Mouse (Mus musculus): ENCODE data around the gene Ccl9.

DNA sequence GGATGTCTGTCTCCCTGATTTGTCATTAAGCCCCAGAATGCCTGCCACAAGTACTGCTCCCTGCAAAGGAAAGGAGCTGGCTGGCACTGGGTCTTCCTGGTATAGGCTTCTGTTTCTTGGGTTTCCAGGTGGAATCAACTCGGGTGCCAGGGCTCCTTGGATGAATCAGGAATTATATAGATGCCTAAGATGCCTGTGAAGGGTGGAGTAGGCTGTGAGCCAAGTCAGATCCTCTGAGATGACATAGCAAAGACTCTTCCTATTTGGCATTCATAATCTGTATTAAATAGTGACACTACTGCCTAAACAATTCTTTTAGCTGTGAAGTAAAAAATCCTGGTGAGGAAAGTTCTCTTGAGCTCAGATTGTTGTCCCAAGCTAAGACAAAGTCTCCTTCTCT is 28.0 kb upstream of the Ccl9 start:
- TF ChIP-seq CTCF (conservative IDR thresholded peaks at IDR 0.05 in 1 of 2, IDR thresholded peaks at IDR 0.05 in 1 of 2; ENCODE audit: low read depth in 2 of 2, low read length in 2 of 2) (no peak), KAT2A (IDR thresholded peaks at IDR 0.05; ENCODE audit: insufficient replicate concordance, low read length) (no peak), POLR2A (IDR thresholded peaks at IDR 0.05; ENCODE audit: low read depth, low read length) (no peak), USF2 (conservative IDR thresholded peaks at IDR 0.05; ENCODE audit: low read depth, low read length) (no peak), CHD1 (IDR thresholded peaks at IDR 0.05; ENCODE audit: low read depth, low read length) (no peak), JUN (IDR thresholded peaks at IDR 0.05; ENCODE audit: insufficient read depth, low read depth, low read length) (no peak), TCF12 (IDR thresholded peaks at IDR 0.05; ENCODE audit: low read depth, low read length) (no peak), ZNF384 (IDR thresholded peaks at IDR 0.05; ENCODE audit: low read depth, low read length) (no peak), SIN3A (IDR thresholded peaks at IDR 0.05; ENCODE audit: low read length) (no peak), MAX (IDR thresholded peaks at IDR 0.05; ENCODE audit: low read length) (no peak)
